Mouse (Mus musculus) embryonic facial prominence, embryonic 12.5 days (tissue): ENCODE measurements at regions not wholly inside any gene's neighbourhood (a gene's known extent, or its start where the extent isn't known, plus 50 kb on each side); places are given as distances from the start of the nearest gene placed in this dataset.

Experiments
- ATAC-seq: fragments of 200-750 bp; cut with Nextera tagmentation; 2 replicates; pipeline ENCODE4 v1.8.0; 2017; ENCODE audit not compliant: insufficient number of reproducible peaks, insufficient read depth, low FRiP score, low TSS enrichment
- H3K27ac ChIP-seq: fragments of 300-500 bp; sonication (generic); 2 replicates; pipeline ENCODE4 v1.5.1; 2016; ENCODE audit warnings: mild to moderate bottlenecking
- H3K27me3 ChIP-seq: fragments of 300-500 bp; sonication (generic); 2 replicates; pipeline ENCODE4 v1.6.1; 2016; ENCODE audit warnings: mild to moderate bottlenecking, moderate library complexity
- H3K36me3 ChIP-seq: fragments of 300-500 bp; sonication (generic); 2 replicates; pipeline ENCODE4 v1.6.1; 2016; ENCODE audit warnings: mild to moderate bottlenecking
- H3K4me1 ChIP-seq: fragments of 300-500 bp; sonication (generic); 2 replicates; pipeline ENCODE4 v1.6.1; 2016
- H3K4me2 ChIP-seq: fragments of 300-500 bp; sonication (generic); replicated peaks from 2 replicates; pipeline ENCODE4 v1.6.1; 2016; ENCODE audit warnings: mild to moderate bottlenecking, moderate library complexity
- H3K4me3 ChIP-seq: fragments of 300-500 bp; sonication (generic); 2 replicates; pipeline ENCODE4 v1.5.1; 2016; ENCODE audit warnings: mild to moderate bottlenecking
- H3K9ac ChIP-seq: fragments of 300-500 bp; sonication (generic); 2 replicates; pipeline ENCODE4 v1.6.1; 2016; ENCODE audit warnings: mild to moderate bottlenecking, moderate library complexity
- H3K9me3 ChIP-seq: fragments of 300-500 bp; sonication (generic); 2 replicates; pipeline ENCODE4 v1.6.1; 2016; ENCODE audit warnings: mild to moderate bottlenecking, moderate library complexity
- WGBS: fragments of 180-500 bp; shearing (Covaris S2); methylation state at CpG from one replicate; pipeline ENCODE4 v1.1.7; 2016; 5-methylcytosine and 5-hydroxymethylcytosine counted together

- no peaks in the 10 kb centered on the region for H3K4me1 ChIP-seq
- H3K9me3 ChIP-seq: no peaks in the 10 kb centered on the region
- H3K4me2 ChIP-seq: no peak overlapping the region
- no peaks in the 10 kb centered on the region for H3K27me3 ChIP-seq
- no peak for ATAC-seq
- H3K4me3 ChIP-seq: no peak overlapping the region
- no peaks in the 10 kb centered on the region for H3K36me3 ChIP-seq
- no peak overlapping the region for H3K9ac ChIP-seq
- no peak overlapping the region for H3K27ac ChIP-seq
- 94% methylated on average over 4 of the region's 4 CpGs for WGBS
Observed at GRCm38 (mm10) chr14:47795062-47795461, 146.8 kb downstream of the Ktn1 start.

GRCm38 (mm10) chr14:47798203-47798602, 150.0 kb downstream of the Ktn1 start:
- no peak for ATAC-seq
- no peaks in the 10 kb centered on the region for H3K9me3 ChIP-seq
- 76% methylated on average over 3 of the region's 3 CpGs for WGBS
- H3K4me2 ChIP-seq: no peak overlapping the region
- H3K4me3 ChIP-seq: no peak overlapping the region
- H3K27ac ChIP-seq: no peak overlapping the region
- no peak overlapping the region for H3K9ac ChIP-seq
- H3K27me3 ChIP-seq: no peaks in the 10 kb centered on the region
- no peaks in the 10 kb centered on the region for H3K36me3 ChIP-seq
- no peaks in the 10 kb centered on the region for H3K4me1 ChIP-seq

- H3K4me1 ChIP-seq: no peaks in the 10 kb centered on the region
- no peaks in the 10 kb centered on the region for H3K27me3 ChIP-seq
- no peak overlapping the region for H3K27ac ChIP-seq
- ATAC-seq: no peak
- no peaks in the 10 kb centered on the region for H3K9me3 ChIP-seq
- no peak overlapping the region for H3K9ac ChIP-seq
- H3K4me2 ChIP-seq: no peak overlapping the region
- H3K36me3 ChIP-seq: no peaks in the 10 kb centered on the region
- no peak overlapping the region for H3K4me3 ChIP-seq
- 76% methylated on average over 2 of the region's 2 CpGs for WGBS
Observed at GRCm38 (mm10) chr14:47799564-47799963, 151.3 kb downstream of the Ktn1 start.

- Histone ChIP-seq H3K27ac (no peak overlapping the region), H3K27me3 (no peaks in the 10 kb centered on the region), H3K9ac (no peak overlapping the region), H3K4me2 (no peak overlapping the region), H3K4me3 (no peak overlapping the region), H3K4me1 (no peaks in the 10 kb centered on the region), H3K36me3 (no peaks in the 10 kb centered on the region), H3K9me3 (no peaks in the 10 kb centered on the region)
- ATAC-seq: no peak
- 59% methylated on average over 1 of the region's 1 CpGs for WGBS
Observed at GRCm38 (mm10) chr14:47805202-47805601, 157.0 kb downstream of the Ktn1 start.

- Histone ChIP-seq H3K9ac (no peak overlapping the region), H3K4me3 (no peak overlapping the region), H3K9me3 (no peaks in the 10 kb centered on the region), H3K27ac (no peak overlapping the region), H3K4me2 (no peak overlapping the region), H3K4me1 (no peaks in the 10 kb centered on the region), H3K27me3 (no peaks in the 10 kb centered on the region), H3K36me3 (no peaks in the 10 kb centered on the region)
- 41% methylated on average over 9 of the region's 9 CpGs for WGBS
- no peak for ATAC-seq
Observed at GRCm38 (mm10) chr14:47805771-47806535, 157.7 kb downstream of the Ktn1 start.

GRCm38 (mm10) chr14:47808097-47808910, 160.1 kb downstream of the Ktn1 start:
- WGBS: 65% methylated on average over 10 of the region's 10 CpGs
- Histone ChIP-seq H3K4me1 (no peaks in the 10 kb centered on the region), H3K9ac (no peak overlapping the region), H3K27ac (no peak overlapping the region), H3K4me3 (no peak overlapping the region), H3K9me3 (no peaks in the 10 kb centered on the region), H3K27me3 (no peaks in the 10 kb centered on the region), H3K36me3 (no peaks in the 10 kb centered on the region), H3K4me2 (no peak overlapping the region)
- ATAC-seq: no peak

- Histone ChIP-seq H3K9ac (no peak overlapping the region), H3K4me3 (no peak overlapping the region), H3K27ac (no peak overlapping the region), H3K4me1 (no peaks in the 10 kb centered on the region), H3K27me3 (no peaks in the 10 kb centered on the region), H3K9me3 (no peaks in the 10 kb centered on the region), H3K36me3 (no peaks in the 10 kb centered on the region), H3K4me2 (no peak overlapping the region)
- WGBS: 70% methylated on average over 3 of the region's 3 CpGs
- no peak for ATAC-seq
Observed at GRCm38 (mm10) chr14:47818224-47818623, 170.0 kb downstream of the Ktn1 start.

- no peaks in the 10 kb centered on the region for H3K36me3 ChIP-seq
- ATAC-seq: no peak
- no peak overlapping the region for H3K4me2 ChIP-seq
- no peaks in the 10 kb centered on the region for H3K27me3 ChIP-seq
- WGBS: 52% methylated on average over 3 of the region's 3 CpGs
- no peak overlapping the region for H3K9ac ChIP-seq
- H3K9me3 ChIP-seq: no peaks in the 10 kb centered on the region
- H3K4me1 ChIP-seq: no peaks in the 10 kb centered on the region
- no peak overlapping the region for H3K4me3 ChIP-seq
- no peak overlapping the region for H3K27ac ChIP-seq
Observed at GRCm38 (mm10) chr14:47818641-47819040, 170.4 kb downstream of the Ktn1 start.

GRCm38 (mm10) chr14:47820571-47821143, 172.4 kb downstream of the Ktn1 start:
- no peak for ATAC-seq

GRCm38 (mm10) chr14:47823182-47823581, 174.9 kb downstream of the Ktn1 start:
- 70% methylated on average over 9 of the region's 9 CpGs for WGBS

More at GRCm38 (mm10) chr14:47820571-47821143, 172.4 kb downstream of the Ktn1 start:
- Histone ChIP-seq H3K4me1 (no peaks in the 10 kb centered on the region), H3K27ac (no peak overlapping the region), H3K4me2 (no peak overlapping the region), H3K4me3 (no peak overlapping the region), H3K9ac (no peak overlapping the region), H3K27me3 (no peaks in the 10 kb centered on the region), H3K9me3 (no peaks in the 10 kb centered on the region), H3K36me3 (no peaks in the 10 kb centered on the region)
- 68% methylated on average over 13 of the region's 13 CpGs for WGBS

GRCm38 (mm10) chr14:47823696-47824095, 175.4 kb downstream of the Ktn1 start:
- no peaks in the 10 kb centered on the region for H3K36me3 ChIP-seq
- H3K4me1 ChIP-seq: no peaks in the 10 kb centered on the region
- H3K9ac ChIP-seq: no peak overlapping the region
- no peak for ATAC-seq
- no peak overlapping the region for H3K27ac ChIP-seq
- no peaks in the 10 kb centered on the region for H3K9me3 ChIP-seq
- no peak overlapping the region for H3K4me3 ChIP-seq
- no peak overlapping the region for H3K4me2 ChIP-seq
- WGBS: 86% methylated on average over 8 of the region's 8 CpGs
- H3K27me3 ChIP-seq: no peaks in the 10 kb centered on the region

More at GRCm38 (mm10) chr14:47823182-47823581, 174.9 kb downstream of the Ktn1 start:
- H3K4me2 ChIP-seq: no peak overlapping the region
- H3K4me3 ChIP-seq: no peak overlapping the region
- H3K9me3 ChIP-seq: no peaks in the 10 kb centered on the region
- no peaks in the 10 kb centered on the region for H3K4me1 ChIP-seq
- no peaks in the 10 kb centered on the region for H3K27me3 ChIP-seq
- ATAC-seq: no peak
- H3K27ac ChIP-seq: no peak overlapping the region
- no peaks in the 10 kb centered on the region for H3K36me3 ChIP-seq
- no peak overlapping the region for H3K9ac ChIP-seq
